Mouse (Mus musculus): ENCODE measurements around the gene Arid3c. TPM values are rescaled to one million over a fixed set of nuclear protein-coding genes. Genes with fewer than 3 reads are reported as not detected.
"Not testable (repeated sequence)": the region's sequence is repeated elsewhere in the genome, so short reads cannot be mapped to it uniquely, and the experiment has no call there.

Gene Arid3c
- polyA plus RNA-seq (2015; fragmentation: Nextera tagmentation; extraction: Ambion mirVana), result not detected in 2 replicates

DNA sequence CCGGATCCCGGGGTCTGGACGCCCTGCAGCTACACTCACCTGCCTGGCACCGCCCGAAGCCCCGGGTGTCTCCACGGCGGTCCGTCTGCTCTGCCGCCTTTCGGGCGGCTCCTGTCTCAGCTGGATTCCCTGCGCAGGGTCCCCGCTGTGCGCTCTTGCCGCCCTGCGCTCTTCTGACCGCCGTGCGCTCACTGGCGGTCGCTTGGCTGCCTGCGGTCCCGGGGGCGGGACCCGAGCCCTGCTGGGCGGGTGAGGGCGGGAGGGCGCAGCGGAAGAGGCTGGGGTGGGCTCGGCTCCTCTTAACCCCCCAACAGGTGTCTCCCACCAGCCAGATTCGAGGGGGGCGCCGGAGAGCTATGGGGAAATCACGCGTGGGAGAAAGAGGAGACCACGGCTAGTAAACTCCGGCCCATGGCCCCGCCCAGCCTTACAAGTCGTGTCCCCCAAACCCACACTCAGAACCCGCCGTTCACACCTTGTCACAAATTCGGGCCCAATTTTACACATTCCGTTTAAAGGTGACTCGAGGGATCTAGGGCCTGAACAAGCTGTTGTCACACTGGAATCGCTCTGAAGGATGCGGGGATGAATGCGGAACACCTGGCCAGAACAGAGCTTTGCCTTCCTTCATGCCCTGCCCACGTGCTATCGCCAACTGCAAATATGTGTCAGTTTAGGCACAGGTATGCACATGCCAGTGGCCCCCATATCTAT, at the start of gene Arid3c:
Arid3c (minus strand) TSS at position 91 of the 714 bp plus-strand sequence.
- H3K27ac ChIP-seq, result no peak within 1 kb of the TSS
- H3K4me3 ChIP-seq, result peak within 1 kb of the TSS; percentile 28
- H3K4me2 ChIP-seq, result peak within 1 kb of the TSS; percentile 66
- no peaks in the 10 kb centered on the region for H3K36me3 ChIP-seq
- WGBS, result under 1% methylated on average over 49 of the region's 50 CpGs
- H3K9me3 ChIP-seq, result no peaks in the 10 kb centered on the region
- peaks cover 9% of the 10 kb centered on the region for H3K4me1 ChIP-seq
- H3K9ac ChIP-seq, result 0 out of 2 replicates have a peak within 1 kb of the TSS, but pooled peaks have one; percentile 7
- H3K27me3 ChIP-seq, result peaks cover 74% of the 10 kb centered on the region
- peak; percentile 57 for ATAC-seq (ENCODE audit: borderline replicate concordance, extremely low read depth, low FRiP score, low TSS enrichment)

DNA sequence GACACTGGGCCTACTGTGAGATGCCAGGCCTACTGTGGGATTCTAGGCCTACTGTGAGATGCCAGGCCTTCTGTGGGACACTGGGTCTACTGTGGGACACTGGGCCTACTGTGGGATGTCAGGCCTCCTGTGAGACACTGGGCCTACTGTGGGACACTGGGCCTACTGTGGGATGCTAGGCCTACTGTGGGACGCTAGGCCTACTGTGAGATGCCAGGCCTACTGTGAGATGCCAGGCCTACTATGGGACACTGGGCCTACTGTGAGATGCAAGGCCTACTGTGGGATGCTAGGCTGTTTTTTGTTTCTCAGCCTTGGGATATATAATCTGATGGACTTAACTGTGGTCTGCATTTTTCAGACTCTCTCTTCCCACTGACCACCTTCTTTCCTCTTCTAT, 44.9 kb upstream of the Arid3c start:
- ATAC-seq (ENCODE audit: borderline replicate concordance, extremely low read depth, low FRiP score, low TSS enrichment); H3K27ac ChIP-seq: not testable (repeated sequence)
- 80% methylated on average over 1 of the region's 1 CpGs for WGBS

DNA sequence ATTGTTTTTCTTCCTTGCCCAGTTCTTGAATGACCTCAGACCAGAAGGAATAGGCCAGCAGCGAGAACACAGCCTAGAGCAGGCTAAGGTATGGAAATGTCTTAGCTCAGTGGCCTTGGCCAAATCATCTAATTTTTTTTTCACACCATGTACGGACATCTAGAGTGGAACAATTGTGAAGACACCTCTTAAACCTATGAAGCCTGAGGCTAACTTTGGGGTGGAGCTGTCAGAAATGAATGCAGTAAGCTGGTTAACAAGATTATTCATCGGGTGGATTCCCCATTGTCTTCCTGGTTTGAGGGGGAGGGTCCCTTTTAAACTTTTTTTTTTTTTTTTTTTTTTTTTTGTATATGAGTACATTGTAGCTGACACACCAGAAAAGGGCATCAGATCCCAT, 43.6 kb upstream of the Arid3c start:
- not testable (repeated sequence) for H3K27me3 ChIP-seq; H3K36me3 ChIP-seq; ATAC-seq (ENCODE audit: borderline replicate concordance, extremely low read depth, low FRiP score, low TSS enrichment); H3K9me3 ChIP-seq; H3K9ac ChIP-seq; H3K4me1 ChIP-seq
- Histone ChIP-seq H3K4me3 (peak overlapping the region; percentile 44), H3K4me2 (peak overlapping the region; percentile 54), H3K27ac (peak overlapping the region; percentile 47)
- WGBS, result 64% methylated on average over 3 of the region's 3 CpGs

More for the DNA sequence above, 44.9 kb upstream of the Arid3c start:
- not testable (repeated sequence) for H3K4me3 ChIP-seq, H3K4me1 ChIP-seq, H3K27me3 ChIP-seq, H3K9ac ChIP-seq, H3K4me2 ChIP-seq, H3K9me3 ChIP-seq, H3K36me3 ChIP-seq

DNA sequence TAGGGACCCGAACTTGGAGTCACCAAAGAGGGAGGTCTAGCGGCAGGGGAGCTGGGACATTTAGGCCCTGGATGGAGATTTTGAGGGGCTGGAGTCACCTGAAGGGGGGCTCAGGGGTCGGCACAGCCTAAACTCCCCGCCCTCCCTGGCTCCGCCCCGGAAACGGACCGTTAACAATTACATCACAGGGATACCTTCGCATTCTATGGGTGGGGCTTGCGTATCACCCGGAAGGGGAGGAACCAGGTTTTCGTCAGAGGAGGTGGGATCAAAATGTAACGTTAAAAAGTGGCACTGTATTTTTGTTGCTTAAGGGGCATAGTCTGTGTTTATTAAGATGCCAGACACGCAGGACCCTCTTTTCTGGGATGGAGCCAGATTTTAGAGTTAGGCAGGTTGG, 43.1 kb upstream of the Arid3c start, which contains the start of gene Ccl27a:
Ccl27a (minus strand) TSS at position 246 of the 400 bp plus-strand sequence.
- H3K9me3 ChIP-seq; H3K36me3 ChIP-seq; H3K27me3 ChIP-seq; ATAC-seq (ENCODE audit: borderline replicate concordance, extremely low read depth, low FRiP score, low TSS enrichment); H3K4me1 ChIP-seq; H3K9ac ChIP-seq: not testable (repeated sequence)
- H3K27ac ChIP-seq, result peak within 1 kb of the TSS; percentile 47
- H3K4me3 ChIP-seq, result peak within 1 kb of the TSS; percentile 44
- H3K4me2 ChIP-seq, result peak within 1 kb of the TSS; percentile 54
- WGBS, result under 1% methylated on average over 12 of the region's 14 CpGs

DNA sequence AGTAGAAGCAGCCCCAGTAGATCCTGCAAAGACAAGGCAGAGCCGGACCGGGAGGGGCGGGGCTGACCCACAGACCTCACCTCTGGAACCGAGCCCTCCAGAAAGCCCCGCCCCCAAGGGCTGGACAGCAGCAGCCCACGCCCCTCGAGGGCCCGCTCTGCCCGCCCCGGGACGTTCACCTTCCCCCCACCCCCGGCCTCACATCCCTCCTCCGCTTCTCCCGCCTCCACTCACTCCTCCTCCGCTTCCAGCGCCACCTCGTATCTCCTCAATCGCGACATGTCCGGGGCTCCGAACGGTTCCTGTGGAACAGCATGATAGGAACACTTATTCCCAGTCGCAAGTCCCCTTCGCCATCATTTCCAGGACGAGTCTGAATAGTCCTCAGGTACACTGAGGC, 42.6 kb upstream of the Arid3c start:
- not testable (repeated sequence) for ATAC-seq (ENCODE audit: borderline replicate concordance, extremely low read depth, low FRiP score, low TSS enrichment); H3K9ac ChIP-seq; H3K27me3 ChIP-seq; H3K36me3 ChIP-seq; H3K4me1 ChIP-seq; H3K9me3 ChIP-seq
- Histone ChIP-seq H3K27ac (0 out of 2 replicates have a peak overlapping the region, but pooled peaks have one; percentile 47), H3K4me3 (peak overlapping the region; percentile 44), H3K4me2 (peak overlapping the region; percentile 54)
- 3% methylated on average over 18 of the region's 25 CpGs for WGBS

DNA sequence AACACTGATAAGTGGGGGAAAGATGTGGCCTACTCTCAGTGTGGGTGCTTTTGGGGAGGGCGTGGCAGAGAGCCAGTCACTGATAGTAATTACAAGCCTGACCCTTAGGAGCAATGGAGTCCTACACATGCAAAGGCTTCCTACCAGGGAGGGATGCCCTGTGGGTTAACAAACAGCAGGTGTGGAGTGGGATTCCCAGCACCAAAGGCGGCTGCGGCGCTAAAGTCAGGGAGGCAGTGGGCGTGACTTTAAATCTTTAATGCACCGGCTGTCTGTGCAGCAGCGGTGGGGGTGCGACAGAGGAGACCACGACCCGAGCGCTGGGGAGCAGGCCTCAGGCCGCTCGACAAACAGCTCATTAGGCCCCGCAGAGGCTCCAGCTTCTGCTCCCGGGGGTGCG, 42.0 kb upstream of the Arid3c start:
- H3K4me1 ChIP-seq; H3K27ac ChIP-seq; H3K27me3 ChIP-seq; H3K36me3 ChIP-seq; ATAC-seq (ENCODE audit: borderline replicate concordance, extremely low read depth, low FRiP score, low TSS enrichment); H3K9me3 ChIP-seq; H3K9ac ChIP-seq: not testable (repeated sequence)
- Histone ChIP-seq H3K4me2 (peak overlapping the region; percentile 47), H3K4me3 (peak overlapping the region; percentile 24)
- 5% methylated on average over 9 of the region's 16 CpGs for WGBS

DNA sequence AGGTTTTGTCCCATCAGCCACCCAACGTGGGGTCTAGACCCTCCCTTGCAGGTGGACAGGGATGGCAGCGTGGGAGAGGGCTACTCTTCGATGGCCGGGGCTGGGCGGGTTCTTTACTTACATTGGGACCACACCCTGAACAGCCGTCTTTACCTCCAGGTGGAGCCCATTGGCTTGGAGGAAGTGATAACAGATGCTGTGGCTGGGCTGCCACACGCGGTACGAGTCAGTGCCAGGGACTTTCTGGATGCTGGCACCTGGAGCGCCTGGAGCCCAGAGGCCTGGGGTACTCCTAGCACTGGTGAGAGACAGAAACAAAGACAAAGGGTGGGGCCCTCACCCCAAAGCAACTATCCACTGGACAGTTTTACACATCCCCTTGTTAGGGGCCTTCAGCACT, 36.4 kb upstream of the Arid3c start:
- H3K4me3 ChIP-seq; H3K9ac ChIP-seq; H3K27ac ChIP-seq; H3K27me3 ChIP-seq; ATAC-seq (ENCODE audit: borderline replicate concordance, extremely low read depth, low FRiP score, low TSS enrichment); H3K9me3 ChIP-seq; H3K4me1 ChIP-seq; H3K4me2 ChIP-seq; H3K36me3 ChIP-seq: not testable (repeated sequence)
- 76% methylated on average over 10 of the region's 10 CpGs for WGBS

DNA sequence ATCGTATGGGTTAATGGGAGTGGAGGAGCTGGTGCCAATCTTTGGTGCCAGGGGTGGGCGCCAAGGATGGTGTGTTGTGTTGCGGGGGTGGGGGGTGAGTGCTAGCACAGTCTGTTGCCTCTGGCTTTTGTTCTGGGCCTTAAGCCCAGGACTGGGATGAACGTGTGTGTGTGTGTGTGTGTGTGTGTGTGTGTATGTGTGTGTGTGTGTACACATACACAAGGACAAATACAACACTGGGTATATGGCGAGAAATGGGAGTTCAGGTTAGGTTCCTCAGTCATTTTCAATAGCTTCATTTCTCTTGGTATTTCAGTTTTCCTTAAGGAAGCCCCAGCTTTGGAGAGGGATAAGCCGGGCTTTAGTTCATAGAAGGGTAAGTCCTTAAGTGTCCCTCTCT, 32.2 kb upstream of the Arid3c start:
- not testable (repeated sequence) for H3K27me3 ChIP-seq; H3K27ac ChIP-seq; H3K4me3 ChIP-seq; H3K4me2 ChIP-seq; H3K9ac ChIP-seq; ATAC-seq (ENCODE audit: borderline replicate concordance, extremely low read depth, low FRiP score, low TSS enrichment); H3K9me3 ChIP-seq; H3K36me3 ChIP-seq
- WGBS, result 64% methylated on average over 4 of the region's 6 CpGs
- H3K4me1 ChIP-seq, result peaks cover 37% of the 10 kb centered on the region

DNA sequence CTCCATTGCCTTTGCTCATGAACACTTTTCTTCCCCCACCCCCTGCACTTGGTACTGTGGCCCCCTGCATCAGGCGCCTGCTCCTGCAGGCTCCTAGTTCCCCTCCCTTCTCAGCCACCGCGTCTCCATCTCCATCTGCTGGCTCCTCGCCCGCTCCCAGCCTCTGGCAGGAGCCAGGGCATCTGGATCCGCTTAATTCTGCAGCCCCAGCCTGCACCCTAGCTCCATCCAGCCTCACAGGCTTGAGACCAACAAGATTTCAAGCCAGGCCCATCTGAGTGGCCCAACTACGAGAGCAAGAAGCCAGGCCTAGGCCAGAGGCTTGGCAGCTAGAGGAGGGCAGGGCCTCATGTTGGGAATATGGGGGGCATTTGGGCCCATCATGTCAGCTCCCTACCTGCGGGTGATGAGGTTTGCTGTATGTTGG, 31.8 kb upstream of the Arid3c start:
- H3K9ac ChIP-seq, H3K36me3 ChIP-seq, H3K27me3 ChIP-seq, H3K9me3 ChIP-seq: not testable (repeated sequence)
- Histone ChIP-seq H3K4me3 (peak overlapping the region; percentile 49; the same call in 1 of the 2 replicates), H3K4me1 (peaks cover 37% of the 10 kb centered on the region), H3K27ac (peak overlapping the region; percentile 90), H3K4me2 (peak overlapping the region; percentile 64)
- 39% methylated on average over 8 of the region's 8 CpGs for WGBS
- peak; percentile 31; the same call in 1 of the 2 replicates for ATAC-seq (ENCODE audit: borderline replicate concordance, extremely low read depth, low FRiP score, low TSS enrichment)

DNA sequence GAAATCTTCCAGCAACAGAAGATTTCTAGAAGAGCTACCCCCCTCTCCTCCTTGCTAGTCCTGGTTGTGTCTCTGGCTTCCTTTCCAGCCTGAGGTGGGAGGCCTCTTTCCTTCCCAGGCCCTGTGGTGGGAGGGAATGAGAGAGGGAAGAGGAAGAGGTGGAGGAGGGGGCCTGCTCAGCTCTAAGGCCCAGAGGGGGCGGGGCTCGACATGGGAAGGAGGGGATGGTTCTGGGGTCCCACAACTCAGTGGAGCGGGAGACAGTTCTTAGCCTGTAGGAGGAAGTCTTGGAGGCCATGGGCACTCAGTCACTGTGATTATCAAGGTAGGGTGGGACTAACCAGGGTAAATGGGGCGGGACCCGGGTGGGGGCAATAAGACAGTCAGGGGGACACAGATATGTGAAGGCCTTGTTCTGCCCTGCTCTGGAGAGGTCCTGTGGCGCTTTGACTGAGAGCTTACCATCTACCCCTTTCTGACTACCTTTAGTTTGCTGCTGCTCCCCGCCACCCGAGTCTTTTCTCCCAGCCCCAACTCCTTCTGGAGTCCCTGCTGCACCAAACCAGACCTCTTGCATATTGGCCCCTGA, 31.3 kb upstream of the Arid3c start:
- H3K9ac ChIP-seq, result no peak overlapping the region; the same call in 1 of the 2 replicates
- no peaks in the 10 kb centered on the region for H3K9me3 ChIP-seq
- peaks cover 37% of the 10 kb centered on the region for H3K4me1 ChIP-seq
- no peaks in the 10 kb centered on the region for H3K27me3 ChIP-seq
- H3K4me2 ChIP-seq, result peak overlapping the region; percentile 64
- 0 out of 2 replicates have a peak, but pooled peaks cover 6% of the 10 kb centered on the region for H3K36me3 ChIP-seq
- peak overlapping the region; percentile 49; the same call in 1 of the 2 replicates for H3K4me3 ChIP-seq
- 28% methylated on average over 8 of the region's 8 CpGs for WGBS
- peak; percentile 53 for ATAC-seq (ENCODE audit: borderline replicate concordance, extremely low read depth, low FRiP score, low TSS enrichment)
- H3K27ac ChIP-seq, result peak overlapping the region; percentile 90

DNA sequence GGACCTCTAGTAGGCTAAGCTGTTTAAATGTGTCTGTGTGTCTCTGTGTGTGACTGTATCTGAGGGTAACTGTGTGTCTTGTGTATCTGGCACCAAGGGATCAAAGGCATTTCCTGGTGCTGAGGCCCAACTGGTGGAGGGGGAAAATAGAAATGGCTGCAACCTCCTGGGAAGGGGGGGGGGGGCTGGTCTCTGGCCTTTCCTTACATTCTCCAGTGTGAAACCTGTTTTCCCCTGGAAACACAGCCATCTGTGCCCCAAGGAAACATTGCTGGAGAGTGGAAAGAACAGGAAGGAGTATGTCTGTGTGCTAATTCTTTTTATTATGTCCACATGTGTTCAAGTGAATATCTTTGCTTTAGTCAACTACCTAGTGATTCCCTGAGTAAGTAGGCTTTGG, 30.7 kb upstream of the Arid3c start:
- Histone ChIP-seq H3K4me2 (peak overlapping the region; percentile 64), H3K27ac (peak overlapping the region; percentile 90), H3K9ac (peak overlapping the region; percentile 51; the same call in 1 of the 2 replicates), H3K27me3 (no peaks in the 10 kb centered on the region), H3K4me3 (peak overlapping the region; percentile 49), H3K36me3 (0 out of 2 replicates have a peak, but pooled peaks cover 6% of the 10 kb centered on the region), H3K9me3 (no peaks in the 10 kb centered on the region), H3K4me1 (peaks cover 39% of the 10 kb centered on the region)
- ATAC-seq (ENCODE audit: borderline replicate concordance, extremely low read depth, low FRiP score, low TSS enrichment), result no peak

DNA sequence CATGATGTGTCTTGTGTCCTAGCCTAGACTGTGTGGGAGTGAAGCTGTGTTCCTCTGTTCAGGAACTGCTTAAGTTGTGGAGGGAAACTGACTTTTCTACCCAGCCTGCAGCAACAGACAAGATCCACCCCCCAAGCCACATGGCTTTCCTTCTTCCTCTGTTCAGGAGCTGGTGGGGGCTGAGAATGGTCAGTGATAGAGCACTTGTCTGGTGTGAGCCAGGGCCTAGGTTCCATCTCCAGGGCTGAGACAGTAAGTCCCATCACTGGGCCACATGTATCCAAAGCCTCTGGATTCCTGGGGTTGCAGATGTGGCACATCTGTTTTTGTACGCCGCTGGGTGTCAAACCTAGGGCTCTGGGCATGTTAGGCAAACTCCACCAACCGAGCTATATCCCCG, 30.0 kb upstream of the Arid3c start:
- peak; percentile 23; the same call in 1 of the 2 replicates for ATAC-seq (ENCODE audit: borderline replicate concordance, extremely low read depth, low FRiP score, low TSS enrichment)
- Histone ChIP-seq H3K4me1 (peaks cover 46% of the 10 kb centered on the region), H3K36me3 (0 out of 2 replicates have a peak, but pooled peaks cover 6% of the 10 kb centered on the region), H3K9me3 (no peaks in the 10 kb centered on the region), H3K4me2 (peak overlapping the region; percentile 64), H3K27ac (peak overlapping the region; percentile 90), H3K27me3 (no peaks in the 10 kb centered on the region), H3K4me3 (peak overlapping the region; percentile 49), H3K9ac (peak overlapping the region; percentile 51)
- 46% methylated on average over 4 of the region's 4 CpGs for WGBS
